Mouse (Mus musculus): Measurements from ENCODE around the gene Nedd8. TPM values are rescaled to one million over a fixed set of nuclear protein-coding genes. Genes with fewer than 3 reads are reported as not detected.

Gene Nedd8
- polyA plus RNA-seq, 1 experiment from 2014 or later = 325 TPM

- ATAC-seq (ENCODE audit: low read depth) = no peak
- no peak within 1 kb of the TSS for H3K9ac ChIP-seq
- no peaks in the 10 kb centered on the region for H3K9me3 ChIP-seq (replicated peaks)
- H3K4me2 ChIP-seq = no peak within 1 kb of the TSS
- peaks cover 73% of the 10 kb centered on the region for H3K36me3 ChIP-seq
- no peak within 1 kb of the TSS for H3K4me3 ChIP-seq (replicated peaks)
- DNase-seq = no peak
- no peaks in the 10 kb centered on the region for H3K27me3 ChIP-seq
- no peak within 1 kb of the TSS; the same call in 1 of the 2 replicates for H3K27ac ChIP-seq
- 92% methylated on average over 9 of the region's 9 CpGs for WGBS (ENCODE audit: insufficient replicate concordance)
- H3K4me1 ChIP-seq (replicated peaks) = peaks cover 52% of the 10 kb centered on the region
Observed at GRCm38 (mm10) chr14:55637795-55638194, 34.1 kb downstream of the Nedd8 start, which contains the start of gene Gm49378. Gene Gm49378, minus strand, starts transcription at chr14:55637895.

- H3K36me3 ChIP-seq = peaks cover 83% of the 10 kb centered on the region
- peaks cover 32% of the 10 kb centered on the region for H3K4me1 ChIP-seq (replicated peaks)
- DNase-seq (peak; percentile 68), ATAC-seq (ENCODE audit: low read depth) (peak; percentile 79)
- 1% methylated on average over 33 of the region's 33 CpGs for WGBS (ENCODE audit: insufficient replicate concordance)
- peak within 1 kb of the TSS; percentile 67 for H3K27ac ChIP-seq
- H3K27me3 ChIP-seq = no peaks in the 10 kb centered on the region
- H3K4me2 ChIP-seq = peak within 1 kb of the TSS; percentile 96
- peak within 1 kb of the TSS; percentile 76 for H3K9ac ChIP-seq
- no peaks in the 10 kb centered on the region for H3K9me3 ChIP-seq (replicated peaks)
- peak within 1 kb of the TSS; percentile 70 for H3K4me3 ChIP-seq (replicated peaks)
Observed at GRCm38 (mm10) chr14:55635523-55636007, 36.4 kb downstream of the Nedd8 start, which contains the start of gene Ipo4. Gene Ipo4, minus strand, starts transcription at chr14:55635957.

GRCm38 (mm10) chr14:55634874-55635522 lies 36.9 kb downstream of the Nedd8 start:
- H3K9ac ChIP-seq = peak overlapping the region; percentile 76
- peaks cover 83% of the 10 kb centered on the region for H3K36me3 ChIP-seq
- H3K4me1 ChIP-seq (replicated peaks) = peaks cover 27% of the 10 kb centered on the region
- ATAC-seq (ENCODE audit: low read depth) = peak; percentile 39
- 3% methylated on average over 23 of the region's 23 CpGs for WGBS (ENCODE audit: insufficient replicate concordance)
- DNase-seq = no peak
- peak overlapping the region; percentile 67 for H3K27ac ChIP-seq
- H3K27me3 ChIP-seq = no peaks in the 10 kb centered on the region
- H3K4me2 ChIP-seq = peak overlapping the region; percentile 96
- peak overlapping the region; percentile 70 for H3K4me3 ChIP-seq (replicated peaks)
- H3K9me3 ChIP-seq (replicated peaks) = no peaks in the 10 kb centered on the region

GRCm38 (mm10) chr14:55629312-55629711 lies 42.6 kb downstream of the Nedd8 start:
- 42% methylated on average over 5 of the region's 5 CpGs for WGBS (ENCODE audit: insufficient replicate concordance)
- ATAC-seq (ENCODE audit: low read depth) = no peak
- H3K36me3 ChIP-seq = peaks cover 99% of the 10 kb centered on the region
- no peak overlapping the region for H3K27ac ChIP-seq
- no peak overlapping the region for H3K4me3 ChIP-seq (replicated peaks)
- peaks cover 22% of the 10 kb centered on the region for H3K4me1 ChIP-seq (replicated peaks)
- peak; percentile 40 for DNase-seq
- H3K9me3 ChIP-seq (replicated peaks) = no peaks in the 10 kb centered on the region
- H3K4me2 ChIP-seq = no peak overlapping the region
- no peaks in the 10 kb centered on the region for H3K27me3 ChIP-seq
- H3K9ac ChIP-seq = no peak overlapping the region

GRCm38 (mm10) chr14:55628077-55628827 lies 43.7 kb downstream of the Nedd8 start:
- Histone ChIP-seq H3K4me2 (no peak overlapping the region), H3K9ac (no peak overlapping the region), H3K4me3 (replicated peaks) (no peak overlapping the region), H3K27me3 (no peaks in the 10 kb centered on the region), H3K4me1 (replicated peaks) (peaks cover 17% of the 10 kb centered on the region), H3K36me3 (peaks cover 94% of the 10 kb centered on the region), H3K27ac (no peak overlapping the region; the same call in 1 of the 2 replicates), H3K9me3 (replicated peaks) (no peaks in the 10 kb centered on the region)
- ATAC-seq (ENCODE audit: low read depth) (peak; percentile 55), DNase-seq (no peak)
- WGBS (ENCODE audit: insufficient replicate concordance) = 73% methylated on average over 27 of the region's 27 CpGs

- ATAC-seq (ENCODE audit: low read depth) = peak; percentile 56
- peak overlapping the region; percentile 62 for H3K9ac ChIP-seq
- 17% methylated on average over 22 of the region's 22 CpGs for WGBS (ENCODE audit: insufficient replicate concordance)
Observed at GRCm38 (mm10) chr14:55618486-55619195, 53.3 kb downstream of the Nedd8 start.

GRCm38 (mm10) chr14:55617822-55618221 lies 54.1 kb downstream of the Nedd8 start, which contains the start of gene Rec8:
Gene Rec8, plus strand, starts transcription at chr14:55618037.
- ATAC-seq (ENCODE audit: low read depth) = peak; percentile 73
- peak within 1 kb of the TSS; percentile 62 for H3K9ac ChIP-seq

More at GRCm38 (mm10) chr14:55618486-55619195, 53.3 kb downstream of the Nedd8 start:
- Histone ChIP-seq H3K36me3 (no peaks in the 10 kb centered on the region), H3K4me2 (peak overlapping the region; percentile 77), H3K4me3 (replicated peaks) (peak overlapping the region; percentile 51), H3K4me1 (replicated peaks) (peaks cover 57% of the 10 kb centered on the region), H3K27me3 (no peaks in the 10 kb centered on the region), H3K27ac (peak overlapping the region; percentile 47), H3K9me3 (replicated peaks) (no peaks in the 10 kb centered on the region)
- DNase-seq = peak; percentile 66

GRCm38 (mm10) chr14:55616844-55617243 lies 55.1 kb downstream of the Nedd8 start:
- peaks cover 65% of the 10 kb centered on the region for H3K4me1 ChIP-seq (replicated peaks)
- H3K4me2 ChIP-seq = no peak overlapping the region
- WGBS (ENCODE audit: insufficient replicate concordance) = 55% methylated on average over 2 of the region's 2 CpGs
- H3K27me3 ChIP-seq = no peaks in the 10 kb centered on the region
- H3K36me3 ChIP-seq = no peaks in the 10 kb centered on the region
- H3K9ac ChIP-seq = 0 out of 2 replicates have a peak overlapping the region, but pooled peaks have one; percentile 62
- no peaks in the 10 kb centered on the region for H3K9me3 ChIP-seq (replicated peaks)
- no peak overlapping the region for H3K4me3 ChIP-seq (replicated peaks)
- peak overlapping the region; percentile 59 for H3K27ac ChIP-seq
- no peak for DNase-seq
- ATAC-seq (ENCODE audit: low read depth) = no peak

More at GRCm38 (mm10) chr14:55617822-55618221, 54.1 kb downstream of the Nedd8 start, which contains the start of gene Rec8:
- H3K9me3 ChIP-seq (replicated peaks) = no peaks in the 10 kb centered on the region
- WGBS (ENCODE audit: insufficient replicate concordance) = 21% methylated on average over 21 of the region's 21 CpGs
- H3K4me3 ChIP-seq (replicated peaks) = peak within 1 kb of the TSS; percentile 51
- H3K4me1 ChIP-seq (replicated peaks) = peaks cover 66% of the 10 kb centered on the region
- no peaks in the 10 kb centered on the region for H3K27me3 ChIP-seq
- peak within 1 kb of the TSS; percentile 77 for H3K4me2 ChIP-seq
- DNase-seq = peak; percentile 39
- no peaks in the 10 kb centered on the region for H3K36me3 ChIP-seq
- peak within 1 kb of the TSS; percentile 59 for H3K27ac ChIP-seq

- no peak overlapping the region for H3K4me3 ChIP-seq (replicated peaks)
- WGBS (ENCODE audit: insufficient replicate concordance) = 62% methylated on average over 2 of the region's 2 CpGs
- H3K36me3 ChIP-seq = peaks cover 2% of the 10 kb centered on the region
- no peak for DNase-seq
- no peaks in the 10 kb centered on the region for H3K9me3 ChIP-seq (replicated peaks)
- peak overlapping the region; percentile 89 for H3K27ac ChIP-seq
- H3K9ac ChIP-seq = no peak overlapping the region
- H3K27me3 ChIP-seq = no peaks in the 10 kb centered on the region
- H3K4me1 ChIP-seq (replicated peaks) = peaks cover 61% of the 10 kb centered on the region
- H3K4me2 ChIP-seq = no peak overlapping the region
- no peak for ATAC-seq (ENCODE audit: low read depth)
Observed at GRCm38 (mm10) chr14:55615876-55616275, 56.0 kb downstream of the Nedd8 start.

GRCm38 (mm10) chr14:55614565-55615178 lies 57.3 kb downstream of the Nedd8 start:
- Histone ChIP-seq H3K4me1 (replicated peaks) (peaks cover 61% of the 10 kb centered on the region), H3K4me2 (0 out of 2 replicates have a peak overlapping the region, but pooled peaks have one; percentile 19), H3K4me3 (replicated peaks) (no peak overlapping the region), H3K36me3 (peaks cover 12% of the 10 kb centered on the region), H3K27ac (peak overlapping the region; percentile 89), H3K9ac (peak overlapping the region; percentile 36; the same call in 1 of the 2 replicates), H3K9me3 (replicated peaks) (no peaks in the 10 kb centered on the region), H3K27me3 (no peaks in the 10 kb centered on the region)
- ATAC-seq (ENCODE audit: low read depth) (peak; percentile 81), DNase-seq (peak; percentile 54)
- WGBS (ENCODE audit: insufficient replicate concordance) = 26% methylated on average over 7 of the region's 7 CpGs

Data from liver, embryonic 13.5 days (tissue).